Comparison of ENCODE assay signal across 9 mouse cellular contexts in genomic region chr3:93361933-93362574, GRCm38 (mm10). TPM values are rescaled to one million over a fixed set of nuclear protein-coding genes. Genes with fewer than 3 reads are reported as not detected.
DNase-seq lines count a peak whose midpoint lies in the region; ATAC-seq and TF ChIP-seq lines count a peak whose summit lies in the region.
"Had no signal": no experiment of that assay in that cellular context is flagged by ENCODE, and none has a peak within 500 bp of the region (broad histone marks: within the 10 kb centered on the region; RNA-seq: fewer than 3 reads in every experiment).

No protein-coding gene starts in this region.

- H3K27me3 ChIP-seq in lung, postnatal 0 days (replicated peaks; ENCODE audit: insufficient read depth, low read length), result no peaks in the 10 kb centered on the region
- H3K27me3 ChIP-seq in stomach, embryonic 14.5 days (ENCODE audit: control insufficient read depth, insufficient read depth, low read length), result no peaks in the 10 kb centered on the region

- H3K36me3 ChIP-seq in lung, postnatal 0 days (ENCODE audit: insufficient read depth, low read length), result no peaks in the 10 kb centered on the region
- H3K36me3 ChIP-seq in stomach, embryonic 14.5 days (ENCODE audit: control insufficient read depth, insufficient read depth, low read length), result no peaks in the 10 kb centered on the region

- H3K27ac ChIP-seq in lung, postnatal 0 days (ENCODE audit: low read length), result no peak overlapping the region
- no peak overlapping the region for H3K27ac ChIP-seq in stomach, embryonic 14.5 days (ENCODE audit: low read length)

- peak; percentile 85 for TF ChIP-seq CTCF in lung, postnatal 0 days (IDR thresholded peaks at IDR 0.05)

- peak; percentile 71 for ATAC-seq in lung, postnatal 0 days
- ATAC-seq in stomach, embryonic 14.5 days (ENCODE audit: insufficient number of reproducible peaks, insufficient read depth, low FRiP score, low read depth), result peak; percentile 76
- ATAC-seq in erythroid progenitor cell, adult 5-6 weeks (replicated peaks; ENCODE audit: low FRiP score, poor library complexity, severe bottlenecking), result no peak

- WGBS in lung, postnatal 0 days, result 9% methylated on average over 10 of the region's 10 CpGs
- 9% methylated on average over 10 of the region's 10 CpGs for WGBS in stomach, embryonic 14.5 days

- peak; percentile 4 to 49 for DNase-seq in cerebellum, postnatal 14 days
- DNase-seq in cerebellum, postnatal 36 days, result no peak
- peak; percentile 39 for DNase-seq in A20 (ENCODE audit: low read depth, low spot score)
- DNase-seq in c-Kit-positive CD71-positive TER-119-positive erythroid progenitor cells, embryonic 14.5 days (ENCODE audit: low spot score), result peak; percentile 29
- DNase-seq in heart, postnatal 10 days, result peak; percentile 34 to 46
- peak; percentile 92 for DNase-seq in lung, postnatal 0 days (ENCODE audit: low spot score)

- H3K9ac ChIP-seq in lung, postnatal 0 days (replicated peaks; ENCODE audit: low read depth), result no peak overlapping the region
- no peak overlapping the region for H3K9ac ChIP-seq in stomach, embryonic 14.5 days (replicated peaks; ENCODE audit: low read depth, low read length)

- H3K4me2 ChIP-seq in lung, postnatal 0 days (replicated peaks; ENCODE audit: low read depth, low read length), result no peak overlapping the region
- peak overlapping the region; percentile 24; the same call in 1 of the 2 replicates for H3K4me2 ChIP-seq in stomach, embryonic 14.5 days (replicated peaks; ENCODE audit: low read depth, low read length)

- no peaks in the 10 kb centered on the region for H3K4me1 ChIP-seq in lung, postnatal 0 days (ENCODE audit: insufficient read depth, low read depth, low read length)
- H3K4me1 ChIP-seq in stomach, embryonic 14.5 days (ENCODE audit: control insufficient read depth, insufficient read depth, low read length), result no peaks in the 10 kb centered on the region; the same call in 1 of the 2 replicates

- intact Hi-C loops in heart, postnatal 10 days (cut with DNase I), result loop anchor here (1.0 to 5.0 kb wide), 4 partner anchors 44 to 245 kb away; no protein-coding TSS in a partner anchor

- no peak overlapping the region for H3K4me3 ChIP-seq in lung, postnatal 0 days (ENCODE audit: low read depth, low read length)
- no peak overlapping the region for H3K4me3 ChIP-seq in stomach, embryonic 14.5 days (ENCODE audit: low read depth, low read length)

- TF ChIP-seq EP300 in lung, postnatal 0 days (IDR thresholded peaks at IDR 0.05), result no peak

- H3K9me3 ChIP-seq in lung, postnatal 0 days (ENCODE audit: low read length), result no peaks in the 10 kb centered on the region
- H3K9me3 ChIP-seq in stomach, embryonic 14.5 days (ENCODE audit: control insufficient read depth, low read depth, low read length), result no peaks in the 10 kb centered on the region

RNA-seq across cellular contexts. Expression of gene Rptn, which starts 31.4 kb away (rescaled TPM):
- not detected for total RNA-seq in heart, postnatal 10 days (2021)
- 0.04 TPM in 1 of 2 replicates, not detected in the other for polyA plus RNA-seq in lung, postnatal 0 days (2015; fragmentation: Nextera tagmentation; extraction: Ambion mirVana)
- polyA plus RNA-seq in stomach, embryonic 14.5 days (2014; fragmentation: Nextera tagmentation; extraction: Ambion mirVana), result not detected in 2 replicates
- not detected in 2 replicates for total RNA-seq in erythroid progenitor cell, adult 5-6 weeks (2015; ENCODE audit: low replicate concordance)
- total RNA-seq in erythroid progenitor cell, adult 5-6 weeks (2017; ENCODE audit: low replicate concordance), result not detected in 2 replicates
- polyA plus RNA-seq: small intestine, adult 2 months had no signal

RNA-seq across cellular contexts. Expression of gene Hrnr, which starts 42.5 kb away (rescaled TPM):
- not detected for total RNA-seq in heart, postnatal 10 days (2021)
- polyA plus RNA-seq in lung, postnatal 0 days (2015; fragmentation: Nextera tagmentation; extraction: Ambion mirVana), result not detected in 2 replicates
- not detected in 2 replicates for polyA plus RNA-seq in stomach, embryonic 14.5 days (2014; fragmentation: Nextera tagmentation; extraction: Ambion mirVana)
- not detected in 2 replicates for total RNA-seq in erythroid progenitor cell, adult 5-6 weeks (2015; ENCODE audit: low replicate concordance)
- total RNA-seq in erythroid progenitor cell, adult 5-6 weeks (2017; ENCODE audit: low replicate concordance), result not detected in 2 replicates
- polyA plus RNA-seq: small intestine, adult 2 months had no signal

Comparison
In these comparisons a context has a peak if more than half of its experiments do, and no peak if none do; other contexts are left out.
1. DNase-seq: peak in cerebellum, postnatal 14 days (2 of 2), A20 (single experiment), c-Kit-positive CD71-positive TER-119-positive erythroid progenitor cells, embryonic 14.5 days (single experiment), heart, postnatal 10 days (2 of 2) and lung, postnatal 0 days (single experiment); none in cerebellum, postnatal 36 days (0 of 2).